ENCODE assay signal across 8 mouse cellular contexts in genomic region chr5:135258280-135259150, GRCm38 (mm10). TPM values are rescaled to one million over a fixed set of nuclear protein-coding genes. Genes with fewer than 3 reads are reported as not detected.
DNase-seq lines count a peak whose midpoint lies in the region; ATAC-seq and TF ChIP-seq lines count a peak whose summit lies in the region.

No protein-coding gene starts in this region.

- peaks cover 15% of the 10 kb centered on the region for H3K4me1 ChIP-seq in heart, embryonic 12.5 days (replicated peaks)
- peaks cover 2% of the 10 kb centered on the region; the same call in 1 of the 2 replicates for H3K4me1 ChIP-seq in hindbrain, postnatal 0 days (ENCODE audit: insufficient read depth, low read length)
- peaks cover 20% of the 10 kb centered on the region for H3K4me1 ChIP-seq in neural tube, embryonic 15.5 days

- ATAC-seq in heart, embryonic 12.5 days (ENCODE audit: insufficient number of reproducible peaks, low FRiP score): no peak
- ATAC-seq in hindbrain, postnatal 0 days: peak; percentile 75
- ATAC-seq in neural tube, embryonic 15.5 days (ENCODE audit: low FRiP score): peak; percentile 44
- ATAC-seq in granulocyte monocyte progenitor cell, adult 5-6 weeks (replicated peaks; ENCODE audit: poor library complexity, severe bottlenecking): no peak

- TF ChIP-seq CTCF in hindbrain, postnatal 0 days (IDR thresholded peaks at IDR 0.05; ENCODE audit: low read depth): 0 out of 2 replicates have a peak, but pooled peaks have one; percentile 2

- no peaks in the 10 kb centered on the region for H3K27me3 ChIP-seq in heart, embryonic 12.5 days (replicated peaks)
- no peaks in the 10 kb centered on the region for H3K27me3 ChIP-seq in hindbrain, postnatal 0 days (ENCODE audit: insufficient read depth, low read length)
- H3K27me3 ChIP-seq in neural tube, embryonic 15.5 days (replicated peaks): no peaks in the 10 kb centered on the region

- intact Hi-C loops in heart, postnatal 25 days (cut with DNase I): no loop called here

- H3K27ac ChIP-seq in heart, embryonic 12.5 days (ENCODE audit: poor library complexity, severe bottlenecking): peak overlapping the region; percentile 70
- peak overlapping the region; percentile 76 for H3K27ac ChIP-seq in hindbrain, postnatal 0 days
- H3K27ac ChIP-seq in neural tube, embryonic 15.5 days (replicated peaks): peak overlapping the region; percentile 84

- WGBS in heart, embryonic 12.5 days: 32% methylated on average over 30 of the region's 30 CpGs
- 12% methylated on average over 30 of the region's 30 CpGs for WGBS in hindbrain, postnatal 0 days
- 23% methylated on average over 29 of the region's 30 CpGs for WGBS in neural tube, embryonic 15.5 days

- DNase-seq in heart, postnatal 25 days (ENCODE audit: low spot score): no peak
- peak; percentile 14 for DNase-seq in lung, postnatal 10 days
- DNase-seq in lung, postnatal 25 days (ENCODE audit: low spot score): no peak
- DNase-seq in hindbrain, postnatal 0 days (ENCODE audit: low spot score): peak; percentile 77
- DNase-seq in ovary, postnatal 14 days (ENCODE audit: low spot score): no peak

- H3K9me3 ChIP-seq in heart, embryonic 12.5 days (replicated peaks): peaks cover 5% of the 10 kb centered on the region
- no peaks in the 10 kb centered on the region for H3K9me3 ChIP-seq in hindbrain, postnatal 0 days (ENCODE audit: low read length)
- no peaks in the 10 kb centered on the region; the same call in 1 of the 2 replicates for H3K9me3 ChIP-seq in neural tube, embryonic 15.5 days (replicated peaks)

- H3K4me3 ChIP-seq in heart, embryonic 12.5 days: peak overlapping the region; percentile 17; the same call in 1 of the 2 replicates
- H3K4me3 ChIP-seq in hindbrain, postnatal 0 days (ENCODE audit: low read length): peak overlapping the region; percentile 23
- peak overlapping the region; percentile 19; the same call in 1 of the 2 replicates for H3K4me3 ChIP-seq in neural tube, embryonic 15.5 days (replicated peaks)

- H3K4me2 ChIP-seq in heart, embryonic 12.5 days: peak overlapping the region; percentile 56
- peak overlapping the region; percentile 46 for H3K4me2 ChIP-seq in hindbrain, postnatal 0 days (ENCODE audit: low read depth, low read length)
- H3K4me2 ChIP-seq in neural tube, embryonic 15.5 days: peak overlapping the region; percentile 54

- no peaks in the 10 kb centered on the region for H3K36me3 ChIP-seq in heart, embryonic 12.5 days
- H3K36me3 ChIP-seq in hindbrain, postnatal 0 days (ENCODE audit: insufficient read depth, low read length): no peaks in the 10 kb centered on the region
- H3K36me3 ChIP-seq in neural tube, embryonic 15.5 days: no peaks in the 10 kb centered on the region

- peak overlapping the region; percentile 60 for H3K9ac ChIP-seq in heart, embryonic 12.5 days
- peak overlapping the region; percentile 29 for H3K9ac ChIP-seq in hindbrain, postnatal 0 days (replicated peaks; ENCODE audit: low read length)
- H3K9ac ChIP-seq in neural tube, embryonic 15.5 days (replicated peaks): peak overlapping the region; percentile 30; the same call in 1 of the 2 replicates

RNA-seq across cellular contexts. Expression of gene Fzd9, which starts 7.5 kb away (rescaled TPM):
- 6.5 and 7.7 TPM in 2 replicates for polyA plus RNA-seq in heart, embryonic 12.5 days (2016; fragmentation: Nextera tagmentation; extraction: Ambion mirVana)
- under 1 TPM; 0.61 to 0.73 TPM for total RNA-seq in heart, postnatal 25 days (2021)
- total RNA-seq in hindbrain, postnatal 0 days (2014; rRNA removed): 35.1 and 49.8 TPM in 2 replicates
- polyA plus RNA-seq in hindbrain, postnatal 0 days (2015; fragmentation: Nextera tagmentation; extraction: Ambion mirVana): 18.0 TPM in 2 replicates
- 11.0 and 14.8 TPM in 2 replicates for polyA plus RNA-seq in neural tube, embryonic 15.5 days (2015; fragmentation: Nextera tagmentation; extraction: Ambion mirVana)
- not detected in 2 replicates for total RNA-seq in granulocyte monocyte progenitor cell, adult 5-6 weeks (2014; fragmentation: Nextera tagmentation)
- 0.31 TPM in 1 of 2 replicates, not detected in the other for total RNA-seq in granulocyte monocyte progenitor cell, adult 5-6 weeks (2017)

Comparison
In these comparisons a context has a peak if more than half of its experiments do, and no peak if none do; other contexts are left out.
1. DNase-seq: peak in lung, postnatal 10 days (single experiment) and hindbrain, postnatal 0 days (single experiment); none in heart, postnatal 25 days (single experiment), lung, postnatal 25 days (single experiment) and ovary, postnatal 14 days (single experiment).
2. ATAC-seq: peak in hindbrain, postnatal 0 days (single experiment) and neural tube, embryonic 15.5 days (single experiment); none in heart, embryonic 12.5 days (single experiment) and granulocyte monocyte progenitor cell, adult 5-6 weeks (single experiment).
3. RNA of gene Fzd9, which starts 7.5 kb away (total RNA-seq): 35.1 to 49.8 TPM in hindbrain, postnatal 0 days; 0.61 to 0.73 TPM in heart, postnatal 25 days and 0.31 TPM in granulocyte monocyte progenitor cell, adult 5-6 weeks; every median in the first group is over 10 times any median in the second.
4. Peak in every context shown above with its lines, with median percentiles within 50 percentile points of each other: H3K27ac ChIP-seq, H3K4me2 ChIP-seq, H3K4me3 ChIP-seq and H3K9ac ChIP-seq.